Mouse (Mus musculus) frontal cortex, postnatal 14 days (tissue): ENCODE results near the gene Nav2.

Experiments
- DNase-seq, 2 experiments: peaks; one replicate each; pipeline ENCODE4 v3.0.0; 2022; ENCODE audit warnings: low spot score in 2 of 2

The Nav2 gene

DNA sequence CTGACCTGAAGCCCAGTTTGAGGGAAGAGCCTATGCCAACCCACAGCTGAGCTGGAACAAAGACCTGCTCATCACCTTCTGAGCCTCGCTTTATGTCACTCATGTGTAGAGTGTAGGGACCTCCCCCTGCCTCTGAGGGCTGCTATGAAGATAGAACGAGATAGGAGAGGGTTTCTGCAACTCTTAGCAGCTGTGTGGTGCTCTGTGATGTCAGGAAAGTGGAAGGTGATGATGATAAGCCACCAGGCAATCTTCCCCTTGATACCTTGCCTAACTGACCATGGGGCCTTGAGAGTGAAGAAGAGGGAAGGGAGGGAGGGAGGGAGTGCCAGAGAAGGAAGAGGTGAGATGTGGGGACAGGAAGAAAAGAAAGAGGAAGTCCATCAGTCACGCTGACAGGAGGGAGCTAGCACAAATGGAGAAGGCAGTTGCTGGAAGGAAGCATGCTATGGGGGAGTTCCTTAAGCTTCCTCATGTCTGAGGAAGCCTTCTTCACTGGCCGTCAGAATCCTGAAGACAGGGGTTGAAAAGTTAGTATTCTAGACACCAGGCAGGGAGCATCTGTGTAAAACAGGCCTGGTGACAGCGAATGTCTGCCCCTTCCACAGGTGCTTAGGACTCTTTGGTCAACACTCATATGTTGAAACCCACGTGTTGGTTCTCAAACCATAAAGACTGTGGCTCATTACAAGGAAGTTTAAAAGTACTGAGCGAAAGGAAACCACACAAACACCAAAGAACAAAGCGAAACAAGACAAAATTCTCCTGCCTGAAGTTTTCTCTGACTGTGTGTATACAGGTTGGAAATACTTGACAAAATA is at the start of gene Nav2:
Gene Nav2, plus strand, starts transcription at position 196 of the 821 bp plus-strand sequence.
- no peak for DNase-seq

DNA sequence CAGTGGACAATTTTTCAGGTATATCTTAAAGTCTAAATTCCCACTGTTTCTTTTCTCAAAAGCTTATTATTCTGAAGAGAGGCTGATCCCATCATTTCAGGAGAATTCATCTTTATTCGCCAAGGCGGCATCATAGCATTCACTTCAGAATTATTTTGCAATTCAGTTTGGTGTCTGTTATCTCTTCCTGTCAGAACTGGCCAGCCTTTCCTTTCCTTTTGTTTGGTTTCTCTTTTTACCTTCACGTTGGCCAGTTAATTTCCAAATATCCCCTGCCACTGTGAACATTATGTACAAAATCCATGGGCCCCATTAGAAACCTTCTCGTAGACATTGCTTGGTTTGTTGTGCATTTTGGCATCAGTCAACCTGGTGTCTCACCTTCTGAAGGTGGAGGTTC is 49.2 kb upstream of the Nav2 start:
- DNase-seq = no peak

DNA sequence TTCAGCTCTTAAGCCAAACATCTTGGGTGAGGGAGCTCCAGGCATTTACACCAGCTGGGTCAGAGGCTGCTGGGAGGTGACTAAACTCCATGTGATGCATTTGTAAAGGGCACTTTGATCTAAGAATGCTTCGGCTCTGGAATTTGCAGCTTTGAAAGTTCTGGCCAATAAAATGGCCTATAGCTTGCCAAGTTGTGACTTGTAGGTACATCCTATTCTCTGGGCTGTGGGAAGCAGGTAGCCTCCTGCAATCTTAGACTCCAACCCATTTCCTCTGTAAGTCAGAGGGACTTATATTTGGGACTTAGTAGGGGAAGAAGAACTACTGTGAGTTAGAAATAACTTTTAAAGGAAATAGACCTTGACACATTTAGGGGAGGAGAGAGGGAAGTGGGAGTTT is 47.6 kb upstream of the Nav2 start:
- DNase-seq = no peak

DNA sequence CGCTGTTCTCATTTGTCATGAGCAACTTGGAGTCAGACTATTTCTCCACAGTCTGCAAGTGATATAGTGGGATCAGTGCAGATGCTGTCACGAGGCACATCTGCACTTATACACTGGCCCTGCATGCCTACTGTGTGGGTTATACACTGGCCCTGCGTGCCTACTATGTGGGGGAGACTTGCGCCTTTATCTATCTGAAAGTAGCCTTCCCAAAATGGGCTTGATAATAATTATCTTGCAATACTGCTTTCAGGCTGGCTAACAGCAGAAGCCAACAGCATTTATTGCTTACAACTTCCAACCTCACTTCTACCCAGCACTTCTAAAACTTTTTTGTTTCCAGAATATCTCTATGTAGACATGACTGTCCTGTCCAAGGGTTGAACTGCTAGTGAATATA is 46.7 kb upstream of the Nav2 start:
- DNase-seq = no peak

DNA sequence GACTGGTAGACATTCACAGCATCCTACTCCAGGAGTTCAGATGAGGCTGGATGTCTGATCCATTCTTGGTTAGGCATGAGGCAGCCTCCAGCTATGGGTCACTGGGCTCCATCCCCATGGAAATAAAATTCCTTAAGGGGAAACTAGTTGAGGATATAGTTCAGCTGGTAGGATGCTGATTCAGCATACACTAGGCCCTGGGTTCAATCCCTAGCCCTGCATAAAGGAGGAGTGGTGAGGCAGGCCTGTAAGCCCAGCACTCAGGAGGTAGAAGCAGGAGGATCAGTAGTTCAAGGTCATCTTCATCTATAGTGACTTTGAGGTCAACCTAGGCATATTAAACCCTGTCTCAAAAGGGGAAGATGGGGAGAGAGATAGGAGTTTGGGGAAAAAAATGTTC is 44.3 kb upstream of the Nav2 start:
- no peak for DNase-seq

DNA sequence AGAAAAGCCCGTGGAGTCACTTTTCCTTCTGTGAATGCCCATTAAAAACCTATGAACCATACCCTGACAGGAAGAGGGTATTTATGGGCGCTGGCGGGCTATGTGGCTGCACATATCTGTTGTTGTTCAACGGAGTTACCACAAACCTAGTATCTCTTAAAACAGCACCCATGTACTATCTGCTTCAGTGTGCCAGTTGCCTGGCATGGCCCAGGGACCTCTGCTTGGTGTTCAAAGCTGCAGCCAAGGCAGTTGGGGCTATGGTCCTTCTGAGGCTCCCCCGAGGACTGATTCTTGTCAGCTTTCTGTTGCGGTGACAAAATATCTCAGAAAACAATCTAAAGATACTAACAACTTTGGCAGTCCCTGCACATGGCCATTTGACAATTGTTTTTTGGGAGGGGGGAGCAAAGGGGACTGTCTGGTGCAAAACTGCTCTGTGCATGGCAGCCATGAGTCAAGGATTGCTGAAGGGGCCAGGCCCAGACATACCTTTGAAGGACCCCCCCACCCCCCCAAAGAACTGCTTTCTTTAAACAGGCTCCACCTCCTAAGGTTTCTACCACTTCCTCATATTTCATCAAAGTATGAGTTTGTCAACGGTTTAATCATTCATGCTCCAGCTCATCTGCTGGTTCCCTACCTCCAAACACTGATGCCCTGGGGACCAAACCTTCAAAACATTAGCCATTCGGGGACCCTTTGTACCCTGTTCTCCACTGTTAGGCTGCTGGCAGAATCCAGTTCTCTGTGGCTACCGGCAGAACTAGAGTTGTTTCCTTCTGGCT is 43.7 kb upstream of the Nav2 start:
- no peak for DNase-seq

DNA sequence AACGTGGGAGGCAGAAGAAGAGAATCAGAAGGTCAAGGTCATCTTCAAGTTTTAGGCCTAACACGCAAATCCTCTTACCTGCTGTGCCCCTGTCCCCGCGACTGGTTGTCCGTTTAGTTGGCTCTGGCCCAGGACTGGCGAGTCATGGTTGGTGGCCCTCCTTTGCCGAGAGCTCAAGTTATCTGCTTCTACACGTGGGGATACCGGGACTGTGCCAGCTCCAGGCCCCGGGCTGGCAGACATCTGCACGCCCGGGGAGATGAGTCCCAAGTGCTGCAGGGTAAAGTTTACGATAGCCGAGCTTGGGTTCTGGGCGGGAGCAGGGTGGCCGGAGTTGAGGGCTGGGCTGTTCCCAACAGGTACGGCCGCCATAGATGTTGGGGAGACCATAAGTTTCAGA is 40.9 kb upstream of the Nav2 start:
- DNase-seq = no peak

DNA sequence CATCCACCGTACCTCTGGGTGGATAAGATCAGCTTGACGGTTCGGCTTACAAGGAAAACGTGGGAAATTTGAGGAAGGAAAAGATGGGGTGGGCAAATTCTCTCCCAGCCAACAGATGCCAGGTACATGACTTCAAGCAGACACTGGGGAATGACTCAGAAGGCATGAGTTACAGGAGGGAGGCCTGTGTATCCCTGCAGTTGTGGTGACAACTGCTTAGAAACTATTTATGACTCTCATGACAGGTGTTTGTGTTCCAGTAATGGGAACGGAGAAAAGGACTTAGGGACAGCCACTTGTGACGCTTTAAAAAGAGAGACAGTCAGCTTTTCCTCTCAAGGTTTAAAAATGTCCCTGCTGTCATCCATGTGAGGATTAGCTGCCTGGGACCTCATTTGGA is 38.4 kb upstream of the Nav2 start:
- DNase-seq = no peak

DNA sequence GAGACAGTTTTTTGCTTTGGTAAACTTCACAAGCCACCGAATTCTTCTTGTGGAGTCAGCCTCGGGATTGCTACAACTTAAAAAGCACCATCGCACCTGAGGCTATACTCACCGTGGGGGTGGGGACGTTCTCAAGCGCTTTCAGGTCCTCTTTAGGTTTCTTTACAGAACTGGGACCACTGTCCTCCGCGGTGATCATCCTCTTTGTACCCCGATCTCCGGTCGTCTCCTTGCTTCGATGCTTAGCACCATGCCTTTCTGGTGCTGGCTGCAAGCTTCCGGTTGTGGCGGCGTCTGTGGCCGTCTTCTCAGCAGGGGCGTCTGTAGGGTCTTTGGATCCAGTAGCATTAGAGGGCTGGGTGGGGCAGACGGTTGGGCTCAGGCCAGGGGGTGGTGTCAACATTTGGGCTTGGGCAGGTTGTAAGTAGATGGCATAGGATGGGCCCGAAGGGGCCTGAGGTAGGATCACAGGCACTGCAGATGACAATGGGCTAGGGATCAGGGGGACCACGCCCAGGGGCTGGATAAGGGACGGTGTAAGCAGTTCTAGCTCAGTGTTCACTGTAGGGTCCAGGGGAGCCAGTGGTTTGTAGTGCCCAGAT is 37.8 kb upstream of the Nav2 start:
- no peak for DNase-seq

DNA sequence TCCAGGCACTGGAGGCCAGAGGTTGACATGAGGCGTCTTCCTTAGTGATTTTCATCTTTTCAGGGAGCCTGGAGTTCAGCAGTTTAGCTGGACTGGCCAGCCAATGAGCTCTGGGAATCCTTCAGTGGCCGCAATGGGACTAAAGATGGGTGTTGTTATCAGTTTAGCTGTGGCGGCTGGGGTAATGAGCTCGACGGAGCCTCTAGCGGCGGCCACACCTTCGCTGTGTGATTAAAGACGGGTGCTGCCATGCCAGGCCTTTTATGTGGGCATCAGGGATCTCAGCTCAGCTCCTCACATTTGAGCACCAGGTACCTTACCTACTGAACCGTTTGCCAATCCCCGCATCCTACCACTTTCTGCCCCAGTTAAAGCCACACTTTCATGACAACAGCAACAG is 37.2 kb upstream of the Nav2 start:
- no peak for DNase-seq

DNA sequence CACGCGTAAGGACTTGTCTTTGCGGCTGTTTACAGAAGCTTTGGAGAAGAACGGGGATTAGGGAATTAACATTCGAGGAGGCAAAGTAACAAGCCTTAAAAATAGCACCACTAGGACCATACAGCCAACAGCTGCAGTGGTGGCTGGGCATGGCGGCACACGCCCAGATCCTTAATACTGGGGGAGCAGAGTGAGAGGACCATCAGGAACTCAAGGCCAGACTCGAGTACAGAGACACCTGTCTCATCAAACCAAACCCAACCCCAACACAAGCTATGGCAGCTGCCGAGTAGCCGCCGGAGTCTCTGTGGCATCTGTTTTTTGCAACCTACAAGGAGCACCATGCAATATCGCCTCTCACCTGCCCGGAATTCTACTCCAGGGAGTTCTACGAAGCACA is 33.4 kb upstream of the Nav2 start:
- no peak for DNase-seq

DNA sequence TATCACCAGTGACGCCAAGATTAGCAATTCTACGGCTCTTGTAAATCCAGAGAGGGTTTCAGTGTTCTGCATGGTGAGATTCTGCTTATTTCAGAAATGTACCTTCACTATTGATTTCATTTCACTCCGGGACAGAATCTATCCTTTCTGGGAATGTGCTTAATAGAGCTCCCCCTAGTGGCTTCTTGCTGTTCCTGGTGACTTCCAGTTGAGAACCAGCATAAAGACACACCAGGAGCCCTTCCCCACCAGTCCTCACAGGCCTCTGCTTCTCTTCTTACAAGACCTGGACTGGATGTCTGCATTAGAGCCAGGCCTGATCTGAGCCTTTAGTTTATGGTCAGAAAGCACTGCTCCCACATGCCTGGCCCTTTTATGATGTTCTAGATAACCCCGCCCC is 32.0 kb upstream of the Nav2 start:
- no peak for DNase-seq

DNA sequence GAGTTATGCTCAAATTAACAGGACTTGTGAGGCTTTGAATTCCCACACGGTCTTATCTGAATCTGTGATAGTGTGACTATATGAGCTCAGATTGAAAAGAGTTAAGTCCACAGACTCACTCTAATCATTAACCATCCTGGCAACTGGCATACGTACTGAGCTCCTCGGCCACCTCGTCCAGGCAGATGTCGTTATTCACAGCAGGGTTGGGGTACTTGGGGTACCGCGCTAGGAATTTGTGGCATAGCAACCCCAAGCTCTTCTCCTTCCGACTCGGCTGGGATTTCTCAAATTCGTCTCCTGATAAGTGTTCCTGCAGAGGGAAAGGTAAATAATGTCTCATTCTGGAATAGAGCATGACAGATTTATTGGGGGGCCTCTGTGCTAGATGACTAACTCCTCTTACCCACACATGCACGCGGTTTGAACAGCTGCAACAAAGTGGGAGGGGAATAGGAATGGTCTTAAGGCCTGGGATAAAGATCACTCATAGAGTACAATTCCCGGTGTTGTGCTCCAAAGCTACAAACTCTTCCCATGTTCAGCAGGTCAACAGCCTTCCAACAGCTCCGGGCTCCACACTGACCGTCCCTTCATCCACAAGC is 30.6 kb upstream of the Nav2 start:
- DNase-seq = no peak

DNA sequence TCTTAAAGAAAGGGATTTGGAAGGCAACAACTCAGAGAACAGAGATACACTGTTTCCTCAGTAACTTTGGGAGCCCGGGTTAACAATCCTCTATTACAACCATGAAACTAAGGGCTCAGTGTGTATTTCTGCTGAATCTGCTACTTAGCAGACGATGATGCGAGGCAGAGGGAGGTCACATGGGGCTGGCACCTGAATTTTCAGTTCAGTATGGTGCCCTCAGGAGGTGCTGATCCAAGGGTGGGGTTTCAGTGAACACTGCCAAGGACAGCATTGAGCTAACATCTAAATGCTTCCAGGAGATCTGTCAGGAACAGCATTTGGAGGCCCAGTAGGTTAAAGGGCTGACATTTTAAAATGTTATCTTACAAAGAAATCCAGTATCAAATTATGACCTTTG is 28.9 kb upstream of the Nav2 start:
- DNase-seq = no peak

DNA sequence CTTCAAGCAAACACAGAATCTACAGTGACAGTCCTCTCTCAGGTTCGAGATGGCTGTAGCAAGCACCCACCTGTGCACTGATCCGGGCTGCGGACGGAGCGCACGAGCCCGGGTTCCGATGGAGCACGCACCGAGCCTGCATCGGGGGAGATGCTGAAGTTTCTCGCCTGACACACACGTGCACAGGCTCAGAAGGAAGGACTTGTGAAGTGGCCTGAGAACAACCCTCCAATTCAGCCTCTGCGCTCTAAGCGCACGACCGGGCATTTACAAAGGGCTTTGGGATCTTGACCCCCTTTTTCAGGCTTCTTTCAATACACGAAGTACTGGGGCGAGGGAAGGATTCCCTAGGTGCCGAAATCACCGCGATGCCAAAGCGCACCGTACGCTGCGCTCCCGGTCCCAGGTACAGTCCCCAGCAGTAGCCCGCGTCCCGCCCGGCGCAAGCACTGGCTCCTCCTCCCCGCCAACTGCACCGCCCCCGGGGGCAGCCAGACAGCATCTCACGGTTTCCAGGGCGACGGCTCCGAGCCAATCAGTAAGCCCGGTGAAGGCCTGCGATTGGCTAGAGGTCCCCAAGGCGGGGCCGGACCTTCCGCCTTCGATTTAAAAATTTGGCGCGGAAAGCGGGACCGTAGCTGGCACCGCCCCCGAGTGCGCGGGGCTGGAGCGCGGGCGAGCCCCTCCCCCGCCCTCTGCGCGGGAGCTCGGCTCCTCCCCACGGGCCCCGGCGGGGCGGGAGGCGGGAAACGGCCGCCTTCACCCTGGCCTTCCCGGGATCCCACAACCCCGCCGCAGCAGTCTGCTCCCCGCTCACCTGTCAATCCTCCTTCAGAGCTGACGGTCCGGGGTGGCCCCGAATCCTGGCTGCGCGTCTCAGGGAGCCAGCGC is 27.7 kb upstream of the Nav2 start:
- DNase-seq = peak; percentile 93

DNA sequence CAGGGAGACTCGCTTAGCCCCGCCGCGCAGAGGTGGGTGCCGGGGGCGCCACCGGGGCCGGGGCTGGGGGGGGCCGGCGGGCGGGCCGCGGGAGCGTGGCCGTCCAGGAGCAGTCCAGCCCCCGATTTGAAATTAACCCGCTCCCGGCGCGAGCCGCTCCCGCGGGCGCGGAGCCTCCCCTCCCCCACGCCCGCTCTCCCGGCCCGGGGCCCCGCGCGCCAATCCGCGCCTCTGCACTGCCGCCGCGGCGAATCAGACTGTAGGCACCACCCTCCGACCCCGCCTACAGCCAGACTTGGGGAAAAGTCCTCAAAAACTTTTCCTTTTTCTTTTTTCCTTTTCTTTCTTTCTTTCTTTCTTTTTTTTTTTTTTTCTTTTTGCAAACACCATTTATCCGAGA is 27.0 kb upstream of the Nav2 start, which contains the start of gene E2f8:
Gene E2f8, minus strand, starts transcription at position 111 of the 400 bp plus-strand sequence.
- no peak for DNase-seq

DNA sequence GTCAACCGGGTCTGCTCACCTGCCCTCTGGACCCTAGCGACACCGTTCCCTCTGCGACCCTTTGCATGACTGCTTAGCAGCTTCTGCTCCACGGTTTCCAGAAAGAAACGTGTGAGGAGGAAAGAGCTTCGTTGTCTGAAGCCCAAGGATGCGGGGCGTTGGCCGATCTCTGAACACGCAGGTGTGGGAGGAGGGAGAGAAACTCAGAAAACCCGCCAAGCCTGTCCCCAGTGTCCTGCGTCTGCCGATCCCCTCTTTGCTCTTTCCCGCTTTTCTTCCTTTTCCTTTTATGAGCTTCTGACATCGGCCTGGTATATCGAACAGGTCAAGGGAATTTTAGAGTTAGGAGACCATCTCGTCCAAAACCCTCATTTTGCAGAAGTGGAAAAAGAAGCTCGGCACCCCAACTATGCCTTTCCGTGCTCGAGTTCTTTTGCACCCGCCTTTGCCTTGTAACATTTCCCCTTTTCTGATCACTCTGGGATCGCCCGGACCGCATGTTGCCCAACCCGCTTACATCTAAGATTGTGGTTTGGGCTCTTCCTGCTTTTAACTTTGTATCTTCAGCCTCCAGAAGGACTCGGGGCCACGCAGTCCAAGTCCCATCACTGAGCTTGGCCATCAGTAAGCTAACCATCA is 26.4 kb upstream of the Nav2 start:
- no peak for DNase-seq

DNA sequence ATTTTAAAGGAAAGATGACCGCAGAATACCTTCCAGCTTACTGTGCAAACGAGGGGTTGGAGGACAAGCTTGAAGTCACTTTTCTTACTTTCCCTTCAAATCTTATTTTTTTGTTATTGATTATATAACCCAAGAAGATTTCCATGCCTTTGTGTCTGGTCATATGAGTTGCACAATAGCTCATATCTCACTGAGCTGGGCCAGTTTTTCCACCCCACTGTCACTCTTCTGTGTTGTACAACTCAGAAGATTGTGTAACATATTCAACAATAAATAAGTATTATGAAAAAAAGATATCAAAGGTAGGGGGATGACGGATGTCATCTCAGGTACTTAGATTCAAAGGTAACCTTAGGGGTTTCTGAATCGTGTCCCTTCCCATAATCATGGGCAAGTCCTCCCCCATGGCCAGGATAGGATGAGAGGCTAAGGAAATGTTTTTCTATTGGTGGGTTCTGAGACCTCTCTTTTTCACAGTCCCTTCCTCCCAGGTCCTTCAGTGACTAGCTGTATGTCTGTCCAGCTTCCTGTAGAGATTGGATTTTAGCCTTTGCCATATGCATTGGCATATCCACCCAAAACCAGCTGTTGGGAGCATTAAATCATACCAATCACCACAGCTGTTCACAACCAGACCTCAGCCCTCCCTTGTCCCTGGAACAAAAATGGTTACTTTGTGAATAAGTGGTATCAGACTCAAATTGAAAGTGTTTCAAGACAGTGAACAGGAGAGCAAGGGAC is 24.8 kb upstream of the Nav2 start:
- DNase-seq = no peak

DNA sequence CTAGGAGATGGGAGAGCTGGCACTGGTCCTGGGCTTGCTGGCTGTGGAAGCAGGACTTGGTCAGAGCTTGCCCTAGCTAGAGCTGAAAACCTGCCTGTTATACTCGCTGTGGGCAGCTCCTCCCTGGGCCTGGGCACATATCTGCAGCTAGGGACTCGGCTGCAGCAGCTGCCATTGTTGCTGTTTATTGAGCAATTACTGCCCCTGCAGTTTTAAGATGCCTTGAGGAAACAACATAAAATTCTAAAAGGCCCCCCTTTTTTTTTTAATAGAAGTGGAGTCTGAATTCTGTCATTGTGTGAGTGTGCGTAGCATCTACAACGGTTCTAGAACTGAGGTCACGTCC is 24.3 kb upstream of the Nav2 start:
- no peak for DNase-seq

DNA sequence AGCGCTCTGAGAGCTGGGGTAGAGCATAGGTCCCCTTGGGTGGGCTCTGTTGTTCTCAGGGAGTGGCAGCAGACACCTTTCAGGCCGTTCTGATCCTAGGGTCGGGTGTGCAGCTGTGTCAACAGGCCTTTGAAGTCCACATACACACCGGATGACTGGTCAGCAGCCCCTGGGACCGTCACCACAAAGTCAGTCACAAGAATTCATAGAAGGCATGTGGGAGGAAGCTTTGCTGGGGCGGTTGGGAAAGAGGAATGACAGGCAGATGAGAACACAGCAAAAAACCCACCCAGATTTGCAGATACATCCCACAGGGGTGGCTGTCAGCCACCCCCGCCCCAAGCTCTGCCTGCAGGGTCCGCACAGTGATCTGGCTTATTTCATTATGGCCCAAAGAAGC is 20.5 kb upstream of the Nav2 start:
- no peak for DNase-seq
